Mouse (Mus musculus): ENCODE measurements around the gene Fam71f2. TPM values are rescaled to one million over a fixed set of nuclear protein-coding genes. Genes with fewer than 3 reads are reported as not detected.

Gene Fam71f2
- 0.59 TPM for polyA plus RNA-seq (2015; fragmentation: Illumina TruSeq; extraction: RNeasy Lipid Tissue Mini Kit (QIAGEN cat#74804); ENCODE audit: insufficient read depth, low replicate concordance)

GRCm38 (mm10) chr6:29279293-29279692, at the start of gene Fam71f2:
Gene Fam71f2 (plus strand): TSS chr6:29279593.

GRCm38 (mm10) chr6:29272312-29273072, 6.9 kb upstream of the Fam71f2 start, which contains the start of gene Hilpda:
Gene Hilpda (plus strand): TSS chr6:29272488.

GRCm38 (mm10) chr6:29318879-29319278, 39.5 kb downstream of the Fam71f2 start, which contains the start of gene Fam71f1:
Gene Fam71f1 (plus strand): TSS chr6:29319140.

Other genes with a start within 250 kb of the Fam71f2 start
- gene Lep, start 219.4 kb upstream of the Fam71f2 start, polyA plus RNA-seq (2015; fragmentation: Illumina TruSeq; extraction: RNeasy Lipid Tissue Mini Kit (QIAGEN cat#74804); ENCODE audit: insufficient read depth, low replicate concordance) = 0.62 TPM
- 70.3 TPM for gene Rbm28, start 114.6 kb upstream of the Fam71f2 start, polyA plus RNA-seq (2015; fragmentation: Illumina TruSeq; extraction: RNeasy Lipid Tissue Mini Kit (QIAGEN cat#74804); ENCODE audit: insufficient read depth, low replicate concordance)
- 0.11 TPM for gene Prrt4, start 100.0 kb upstream of the Fam71f2 start, polyA plus RNA-seq (2015; fragmentation: Illumina TruSeq; extraction: RNeasy Lipid Tissue Mini Kit (QIAGEN cat#74804); ENCODE audit: insufficient read depth, low replicate concordance)
- 21.3 TPM for gene Impdh1, start 63.2 kb upstream of the Fam71f2 start, polyA plus RNA-seq (2015; fragmentation: Illumina TruSeq; extraction: RNeasy Lipid Tissue Mini Kit (QIAGEN cat#74804); ENCODE audit: insufficient read depth, low replicate concordance)
- gene Hilpda, start 7.1 kb upstream of the Fam71f2 start, polyA plus RNA-seq (2015; fragmentation: Illumina TruSeq; extraction: RNeasy Lipid Tissue Mini Kit (QIAGEN cat#74804); ENCODE audit: insufficient read depth, low replicate concordance) = 9.8 TPM
- gene Fam71f1, start 39.5 kb downstream of the Fam71f2 start, polyA plus RNA-seq (2015; fragmentation: Illumina TruSeq; extraction: RNeasy Lipid Tissue Mini Kit (QIAGEN cat#74804); ENCODE audit: insufficient read depth, low replicate concordance) = not detected
- gene Calu, start 68.5 kb downstream of the Fam71f2 start, polyA plus RNA-seq (2015; fragmentation: Illumina TruSeq; extraction: RNeasy Lipid Tissue Mini Kit (QIAGEN cat#74804); ENCODE audit: insufficient read depth, low replicate concordance) = 140 TPM
- gene Opn1sw, start 108.9 kb downstream of the Fam71f2 start, polyA plus RNA-seq (2015; fragmentation: Illumina TruSeq; extraction: RNeasy Lipid Tissue Mini Kit (QIAGEN cat#74804); ENCODE audit: insufficient read depth, low replicate concordance) = not detected
- gene Ccdc136, start 116.7 kb downstream of the Fam71f2 start, polyA plus RNA-seq (2015; fragmentation: Illumina TruSeq; extraction: RNeasy Lipid Tissue Mini Kit (QIAGEN cat#74804); ENCODE audit: insufficient read depth, low replicate concordance) = 0.18 TPM
- gene Flnc, start 153.7 kb downstream of the Fam71f2 start, polyA plus RNA-seq (2015; fragmentation: Illumina TruSeq; extraction: RNeasy Lipid Tissue Mini Kit (QIAGEN cat#74804); ENCODE audit: insufficient read depth, low replicate concordance) = 0.11 TPM
- gene Atp6v1f, start 188.1 kb downstream of the Fam71f2 start, polyA plus RNA-seq (2015; fragmentation: Illumina TruSeq; extraction: RNeasy Lipid Tissue Mini Kit (QIAGEN cat#74804); ENCODE audit: insufficient read depth, low replicate concordance) = 107 TPM
- gene Atp6v1fnb, start 191.8 kb downstream of the Fam71f2 start, polyA plus RNA-seq (2015; fragmentation: Illumina TruSeq; extraction: RNeasy Lipid Tissue Mini Kit (QIAGEN cat#74804); ENCODE audit: insufficient read depth, low replicate concordance) = not detected
- 1.2 TPM for gene Kcp, start 228.4 kb downstream of the Fam71f2 start, polyA plus RNA-seq (2015; fragmentation: Illumina TruSeq; extraction: RNeasy Lipid Tissue Mini Kit (QIAGEN cat#74804); ENCODE audit: insufficient read depth, low replicate concordance)
- 97.3 TPM for gene Irf5, start 247.0 kb downstream of the Fam71f2 start, polyA plus RNA-seq (2015; fragmentation: Illumina TruSeq; extraction: RNeasy Lipid Tissue Mini Kit (QIAGEN cat#74804); ENCODE audit: insufficient read depth, low replicate concordance)